Mouse (Mus musculus) spleen, adult 12 weeks (tissue): Measurements from ENCODE around the gene Thap2.

Experiments used
- DNase-seq: peaks from one replicate; pipeline ENCODE4 v3.0.0; 2022; ENCODE audit warnings: low spot score

Thap2 gene

GRCm38 (mm10) chr10:115384221-115385017 lies at the start of gene Thap2, which contains the start of gene Zfc3h1:
Gene Thap2, minus strand, starts transcription at chr10:115384443.
Gene Zfc3h1, plus strand, starts transcription at chr10:115384959.
- DNase-seq = peak; percentile 94

GRCm38 (mm10) chr10:115425351-115425750 lies 41.1 kb upstream of the Thap2 start:
- DNase-seq = no peak

- DNase-seq = no peak
Measured at GRCm38 (mm10) chr10:115421976-115422375, 37.7 kb upstream of the Thap2 start.

GRCm38 (mm10) chr10:115414056-115414455 lies 29.8 kb upstream of the Thap2 start:
- no peak for DNase-seq

GRCm38 (mm10) chr10:115413496-115413895 lies 29.3 kb upstream of the Thap2 start:
- DNase-seq = no peak

GRCm38 (mm10) chr10:115406393-115406792 lies 22.1 kb upstream of the Thap2 start:
- peak; percentile 26 for DNase-seq

- no peak for DNase-seq
Measured at GRCm38 (mm10) chr10:115391896-115392295, 7.7 kb upstream of the Thap2 start.

GRCm38 (mm10) chr10:115391076-115391475 lies 6.8 kb upstream of the Thap2 start:
- no peak for DNase-seq

- no peak for DNase-seq
Measured at GRCm38 (mm10) chr10:115387891-115388290, 3.6 kb upstream of the Thap2 start.

- peak; percentile 63 for DNase-seq
Measured at GRCm38 (mm10) chr10:115385018-115386002, 1.1 kb upstream of the Thap2 start.

- DNase-seq = no peak
Measured at GRCm38 (mm10) chr10:115383644-115384220, 511 bp downstream of the Thap2 start.

GRCm38 (mm10) chr10:115382846-115383643 lies 1.2 kb downstream of the Thap2 start:
- no peak for DNase-seq

- no peak for DNase-seq
Measured at GRCm38 (mm10) chr10:115381506-115382084, 2.6 kb downstream of the Thap2 start.

- DNase-seq = no peak
Measured at GRCm38 (mm10) chr10:115363151-115363550, 21.1 kb downstream of the Thap2 start.

- DNase-seq = no peak
Measured at GRCm38 (mm10) chr10:115362623-115362964, 21.6 kb downstream of the Thap2 start.

- DNase-seq = peak; percentile 91
Measured at GRCm38 (mm10) chr10:115361840-115362622, 22.2 kb downstream of the Thap2 start, which contains the start of gene Tmem19. Gene Tmem19, minus strand, starts transcription at chr10:115362501.

- DNase-seq = no peak
Measured at GRCm38 (mm10) chr10:115359066-115359465, 25.2 kb downstream of the Thap2 start.

GRCm38 (mm10) chr10:115358216-115358919 lies 25.9 kb downstream of the Thap2 start:
- no peak for DNase-seq

- DNase-seq = no peak
Measured at GRCm38 (mm10) chr10:115356106-115356505, 28.1 kb downstream of the Thap2 start.

GRCm38 (mm10) chr10:115355016-115355415 lies 29.2 kb downstream of the Thap2 start:
- DNase-seq = no peak
